Mouse (Mus musculus) heart, postnatal 25 days (tissue): ENCODE measurements around the gene Armh1. TPM values are rescaled to one million over a fixed set of nuclear protein-coding genes. Genes with fewer than 3 reads are reported as not detected.
"Not testable (repeated sequence)": the region's sequence is repeated elsewhere in the genome, so short reads cannot be mapped to it uniquely, and the experiment has no call there.

ENCODE experiments used
- DNase-seq: peaks from one replicate; pipeline ENCODE4 v3.0.0; 2022; ENCODE audit warnings: low spot score
- intact Hi-C: fragments of 180-260 bp; cut with DNase I; formaldehyde crosslinking; loops from one replicate; pipeline ENCODE4 v1.15.1; 2025
- total RNA-seq, 2 experiments: library from RNA; stranded (reverse); gene quantifications; 2 replicates each; pipeline ENCODE4 v1.2.3; 2021

Armh1 gene
- total RNA-seq, 2 experiments from 2014 or later, result not detected

DNA sequence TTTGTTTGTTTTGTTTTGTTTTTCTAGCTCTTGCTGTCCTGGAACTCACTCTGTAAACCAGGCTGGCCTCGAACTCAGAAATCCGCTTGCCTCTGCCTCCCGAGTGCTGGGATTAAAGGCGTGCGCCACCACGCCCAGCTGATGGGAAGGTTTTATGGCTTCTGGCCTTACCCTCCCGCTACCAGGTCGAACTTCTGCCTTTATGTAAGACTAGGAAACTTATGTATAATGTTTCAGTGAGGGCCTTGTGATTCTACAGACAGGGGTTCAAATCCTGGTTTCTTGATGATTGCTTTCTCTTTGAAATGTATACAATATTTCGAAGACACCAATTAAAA, 69.2 kb downstream of the Armh1 start:
- not testable (repeated sequence) for DNase-seq
- intact Hi-C loops, result loop anchor here (2.0 kb wide), 1 partner anchor 28 kb away; no protein-coding TSS in a partner anchor

DNA sequence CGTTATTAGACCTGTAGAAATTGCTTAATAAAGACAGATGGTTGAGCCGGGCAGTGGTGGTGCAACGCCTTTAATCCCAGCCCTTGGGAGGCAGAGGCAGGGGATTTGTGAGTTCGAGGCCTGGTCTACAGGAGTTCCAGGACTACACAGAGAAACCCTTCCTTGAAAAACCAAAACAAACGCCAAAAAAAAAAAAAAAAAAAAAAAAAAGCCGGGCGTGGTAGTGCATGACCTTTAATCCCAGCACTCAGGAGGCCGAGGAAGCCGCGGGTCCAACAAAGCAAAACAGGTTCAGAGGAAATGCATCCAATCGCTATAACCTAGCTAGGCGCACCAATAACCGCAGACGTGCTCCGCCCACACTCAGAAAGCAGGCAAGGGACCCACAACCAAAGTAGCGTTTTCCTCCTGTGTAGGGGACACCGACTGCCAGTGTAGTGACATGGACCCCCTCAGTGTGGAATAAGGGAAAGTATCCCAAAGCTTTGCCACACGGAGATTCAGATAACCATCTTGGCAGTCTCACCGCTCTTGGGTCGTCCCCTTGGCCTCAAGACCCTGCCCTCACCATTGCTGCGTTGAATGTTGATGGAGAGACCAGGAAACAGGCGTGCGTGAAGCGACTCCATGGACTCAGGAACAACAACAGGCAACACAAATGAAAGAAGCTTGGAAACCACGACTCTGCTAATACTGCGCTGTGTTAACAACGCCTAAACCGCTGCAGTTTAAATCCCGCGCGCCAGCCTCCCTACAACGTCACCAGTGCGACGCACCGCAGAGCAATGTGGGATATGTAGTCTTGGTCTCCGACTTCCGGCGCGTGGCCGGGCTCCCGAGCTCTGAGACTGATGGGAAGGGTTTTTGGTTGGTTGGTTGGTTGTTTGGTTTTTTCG, 69.8 kb downstream of the Armh1 start, which contains the start of gene Kif2c:
Gene Kif2c, minus strand, starts transcription at position 777 of the 896 bp plus-strand sequence.
- intact Hi-C loops, result loop anchor here (2.0 kb wide), 1 partner anchor 27 kb away; no protein-coding TSS in a partner anchor
- DNase-seq, result peak; percentile 78

DNA sequence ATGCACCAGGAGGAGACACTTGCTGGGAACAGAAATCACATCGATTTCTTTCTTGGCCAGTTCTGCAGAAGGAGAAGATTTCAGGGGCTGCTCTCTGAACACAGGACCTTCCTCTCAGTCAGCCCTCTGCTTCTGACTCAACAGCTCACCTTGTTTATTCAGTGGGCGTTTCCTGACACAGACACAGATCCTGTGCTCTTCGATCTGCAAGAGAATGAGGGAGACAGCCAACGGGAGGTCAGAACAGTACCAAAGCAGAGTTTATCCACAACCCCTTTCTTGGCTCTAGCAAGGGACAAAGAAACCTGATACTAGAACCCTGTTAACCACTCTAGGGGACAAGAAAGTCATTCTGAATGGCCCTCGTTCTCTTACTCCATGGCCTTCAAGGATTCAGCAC, 82.0 kb downstream of the Armh1 start:
- intact Hi-C loops, result no loop called here
- no peak for DNase-seq

Other genes with a start within 250 kb of the Armh1 start
- 10 to 100 TPM; 13.5 to 13.8 TPM for gene Eif2b3, start 232.7 kb downstream of the Armh1 start, total RNA-seq
- gene Ptch2, start 156.1 kb downstream of the Armh1 start, total RNA-seq, result 1 to 10 TPM; 1.1 to 1.5 TPM
- 1 to 10 TPM; 2.0 to 3.3 TPM for gene Btbd19, start 126.4 kb downstream of the Armh1 start, total RNA-seq
- gene Tctex1d4, start 125.3 kb downstream of the Armh1 start, total RNA-seq, result not detected
- 1 to 10 TPM; 1.5 to 2.1 TPM for gene Plk3, start 118.2 kb downstream of the Armh1 start, total RNA-seq
- 100 to 1,000 TPM; 571 to 648 TPM for gene Rps8, start 95.9 kb downstream of the Armh1 start, total RNA-seq
- under 1 TPM; 0.31 to 0.34 TPM for gene Kif2c, start 69.5 kb downstream of the Armh1 start, total RNA-seq
- 10 to 100 TPM; 23.8 to 30.3 TPM for gene Tmem53, start 174 bp downstream of the Armh1 start, total RNA-seq
- gene Rnf220, start 244.9 kb upstream of the Armh1 start, total RNA-seq, result 10 to 100 TPM; 30.5 to 31.5 TPM